Mouse (Mus musculus) erythroblast, embryonic 14.5 days (primary cell): ENCODE data around the gene Lhfp.

Experiments used
- GATA1 ChIP-seq: IDR thresholded peaks from 2 replicates; pipeline ENCODE4 v1.6.1; 2012; ENCODE audit warnings: low read length, inconsistent platforms, mixed read lengths
- TAL1 ChIP-seq: IDR thresholded peaks from 3 replicates; pipeline ENCODE4 v1.6.1; 2012; ENCODE audit warnings: low read length, inconsistent platforms, mixed read lengths

DNA sequence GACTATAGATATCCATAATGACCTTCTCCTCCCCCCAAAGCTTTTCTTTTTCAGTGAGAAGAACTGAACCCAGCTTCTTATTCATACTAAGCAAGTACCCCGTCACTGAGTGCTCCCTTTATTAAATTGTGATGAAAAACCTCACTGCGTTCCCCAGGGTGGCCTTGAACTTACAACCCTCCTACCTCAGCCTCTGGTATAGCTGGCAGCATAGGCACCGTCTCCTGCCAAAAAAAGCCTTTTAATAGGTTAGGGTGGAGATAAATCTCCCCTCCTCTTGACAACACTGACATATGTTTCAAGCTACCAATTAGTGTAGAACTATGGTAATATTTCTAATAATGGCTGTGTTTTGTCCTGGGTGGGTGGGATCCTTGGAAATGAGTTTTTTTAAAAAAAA is 33.4 kb downstream of the Lhfp start:
- TF ChIP-seq GATA1, result no peak
- no peak for TF ChIP-seq TAL1
